Mouse (Mus musculus): Measurements from ENCODE around the gene H2afy. TPM values are rescaled to one million over a fixed set of nuclear protein-coding genes. Genes with fewer than 3 reads are reported as not detected.

H2afy gene
- polyA plus RNA-seq, 1 experiment from 2014 or later: 440 TPM

DNA sequence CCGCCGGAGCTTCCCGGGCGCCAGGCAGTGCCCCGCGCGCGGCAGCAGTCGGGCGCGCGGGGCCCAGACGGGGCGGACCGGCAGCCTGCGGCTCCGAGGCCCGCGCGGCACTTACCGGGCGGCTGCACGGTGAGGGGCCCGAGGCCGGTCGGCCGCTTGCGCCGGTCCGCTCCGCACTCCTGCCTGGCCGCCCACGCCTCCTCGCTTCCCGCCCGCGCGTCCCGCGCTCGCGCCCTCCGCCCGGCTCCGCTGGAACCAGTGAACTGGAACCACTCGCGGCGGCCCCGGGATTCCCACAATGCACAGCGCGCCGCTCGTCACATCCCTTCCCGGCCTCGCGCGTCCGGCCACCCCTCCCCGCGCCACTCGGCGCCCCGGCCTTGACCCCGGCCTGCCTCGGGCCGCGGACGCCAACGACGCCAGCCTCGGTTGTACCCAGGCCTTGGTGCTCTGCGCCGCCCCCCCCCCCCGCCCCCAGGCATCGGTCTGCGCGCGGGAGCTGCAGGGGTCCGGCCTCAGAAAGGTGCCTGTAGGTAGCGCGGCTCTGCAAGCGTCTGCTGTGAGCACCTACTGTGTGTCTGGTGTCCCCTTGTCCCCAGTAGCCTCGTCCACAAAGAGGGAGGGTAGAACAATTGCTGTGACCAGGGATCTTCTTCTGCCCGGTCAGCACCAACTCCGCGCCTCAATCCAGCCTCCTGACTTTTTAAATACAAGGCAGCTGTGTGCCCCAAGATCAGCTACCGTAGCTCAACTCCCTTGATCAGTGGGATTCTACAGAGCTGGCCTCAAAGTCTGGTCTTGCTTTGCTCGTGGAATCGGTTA, 719 bp downstream of the H2afy start:
- H3K9me3 ChIP-seq (ENCODE audit: control insufficient read depth, low read length): no peaks in the 10 kb centered on the region
- peak overlapping the region; percentile 68 for H3K4me2 ChIP-seq (replicated peaks; ENCODE audit: low read depth, low read length)
- H3K27me3 ChIP-seq (ENCODE audit: control insufficient read depth, insufficient read depth, low read length): no peaks in the 10 kb centered on the region
- peak; percentile 85 for ATAC-seq (ENCODE audit: low FRiP score, low TSS enrichment)
- 2% methylated on average over 65 of the region's 89 CpGs for WGBS
- H3K36me3 ChIP-seq (ENCODE audit: control insufficient read depth, insufficient read depth, low read length): no peaks in the 10 kb centered on the region; the same call in 1 of the 2 replicates
- H3K4me1 ChIP-seq (ENCODE audit: control insufficient read depth, insufficient read depth, low read length): peaks cover 26% of the 10 kb centered on the region
- peak overlapping the region; percentile 94 for H3K9ac ChIP-seq (ENCODE audit: low read depth, low read length)
- peak overlapping the region; percentile 91 for H3K4me3 ChIP-seq (ENCODE audit: low read length)
- H3K27ac ChIP-seq (ENCODE audit: low read depth, low read length): peak overlapping the region; percentile 89

DNA sequence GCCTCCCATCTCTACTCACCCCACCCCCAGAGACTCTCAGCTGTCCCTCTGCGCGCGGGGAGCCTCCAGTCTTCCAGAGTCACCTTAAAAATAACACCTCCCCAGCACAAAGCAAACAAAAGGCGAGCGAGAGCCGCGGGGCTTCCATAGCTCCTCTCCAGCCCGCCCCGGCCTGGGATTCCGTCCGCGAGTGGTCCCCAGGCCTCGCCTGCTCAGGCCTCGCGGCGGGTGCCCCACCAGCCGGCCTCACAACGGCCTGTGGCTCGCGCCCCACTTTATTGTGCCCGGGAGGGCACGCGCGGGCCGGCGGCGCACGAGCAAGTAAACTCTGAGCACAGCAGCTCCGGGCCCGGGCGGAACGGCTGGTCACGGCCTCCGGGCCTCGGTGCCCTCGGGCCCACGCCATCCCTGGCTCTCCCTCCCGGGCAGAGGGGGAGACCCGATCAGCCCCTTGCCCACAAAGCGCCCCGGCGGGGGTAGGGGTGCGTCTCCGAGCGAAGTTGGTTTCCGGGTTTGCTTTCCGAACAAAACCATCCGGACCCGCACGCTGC, 1.5 kb downstream of the H2afy start:
- Histone ChIP-seq H3K27ac (ENCODE audit: low read depth, low read length) (peak overlapping the region; percentile 89), H3K36me3 (ENCODE audit: control insufficient read depth, insufficient read depth, low read length) (no peaks in the 10 kb centered on the region; the same call in 1 of the 2 replicates), H3K4me3 (ENCODE audit: low read length) (peak overlapping the region; percentile 91), H3K27me3 (ENCODE audit: control insufficient read depth, insufficient read depth, low read length) (no peaks in the 10 kb centered on the region), H3K4me1 (ENCODE audit: control insufficient read depth, insufficient read depth, low read length) (peaks cover 26% of the 10 kb centered on the region), H3K9ac (ENCODE audit: low read depth, low read length) (peak overlapping the region; percentile 94), H3K9me3 (ENCODE audit: control insufficient read depth, low read length) (no peaks in the 10 kb centered on the region), H3K4me2 (replicated peaks; ENCODE audit: low read depth, low read length) (peak overlapping the region; percentile 68)
- ATAC-seq (ENCODE audit: low FRiP score, low TSS enrichment): peak; percentile 55
- under 1% methylated on average over 47 of the region's 50 CpGs for WGBS

DNA sequence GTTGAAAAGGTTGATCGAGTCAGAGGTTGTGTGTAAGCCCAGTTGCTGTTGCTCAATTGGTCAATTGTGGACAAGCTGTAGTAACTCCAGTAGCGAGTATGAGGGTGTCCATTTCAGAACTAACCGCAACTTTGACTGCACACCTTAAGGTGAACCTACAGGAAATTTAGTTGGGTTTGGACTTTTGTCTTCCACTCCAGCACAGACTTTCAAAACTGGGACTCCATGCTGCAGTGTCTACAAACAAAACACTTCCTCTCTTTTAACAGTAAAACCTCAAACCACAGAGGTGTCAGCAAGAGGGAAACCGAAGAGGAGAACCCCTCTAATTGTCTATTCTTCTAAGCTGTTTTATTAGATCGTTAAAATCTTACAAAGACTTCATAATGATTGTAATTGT, 2.1 kb downstream of the H2afy start:
- 24% methylated on average over 5 of the region's 5 CpGs for WGBS
- no peak for ATAC-seq (ENCODE audit: low FRiP score, low TSS enrichment)
- no peaks in the 10 kb centered on the region for H3K9me3 ChIP-seq (ENCODE audit: control insufficient read depth, low read length)
- peak overlapping the region; percentile 94 for H3K9ac ChIP-seq (ENCODE audit: low read depth, low read length)
- H3K4me2 ChIP-seq (replicated peaks; ENCODE audit: low read depth, low read length): peak overlapping the region; percentile 68
- H3K36me3 ChIP-seq (ENCODE audit: control insufficient read depth, insufficient read depth, low read length): no peaks in the 10 kb centered on the region; the same call in 1 of the 2 replicates
- peak overlapping the region; percentile 91 for H3K4me3 ChIP-seq (ENCODE audit: low read length)
- peaks cover 26% of the 10 kb centered on the region for H3K4me1 ChIP-seq (ENCODE audit: control insufficient read depth, insufficient read depth, low read length)
- no peak overlapping the region for H3K27ac ChIP-seq (ENCODE audit: low read depth, low read length)
- H3K27me3 ChIP-seq (ENCODE audit: control insufficient read depth, insufficient read depth, low read length): no peaks in the 10 kb centered on the region

DNA sequence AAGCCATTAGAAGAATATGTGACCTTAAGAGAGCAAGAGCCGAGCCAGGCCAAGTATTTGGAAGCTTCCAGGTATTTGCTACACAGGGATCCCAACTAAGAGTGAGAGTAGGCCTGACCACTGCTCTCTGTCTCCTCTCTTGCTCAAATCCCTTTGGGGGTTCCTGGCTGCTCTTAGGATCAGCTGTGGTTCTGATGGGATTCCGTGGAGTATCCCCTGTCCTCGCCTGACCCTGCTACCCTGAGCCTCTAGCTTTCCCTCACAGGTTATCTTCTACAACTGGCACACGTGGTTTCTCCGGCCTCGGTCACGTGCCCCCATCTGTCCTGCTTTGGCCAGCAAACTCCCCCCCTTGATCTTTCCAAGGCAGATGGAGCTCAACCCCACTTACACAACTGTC, 3.2 kb downstream of the H2afy start:
- WGBS: 74% methylated on average over 7 of the region's 7 CpGs
- Histone ChIP-seq H3K36me3 (ENCODE audit: control insufficient read depth, insufficient read depth, low read length) (peaks cover 6% of the 10 kb centered on the region; the same call in 1 of the 2 replicates), H3K4me2 (replicated peaks; ENCODE audit: low read depth, low read length) (peak overlapping the region; percentile 68; the same call in 1 of the 2 replicates), H3K9ac (ENCODE audit: low read depth, low read length) (peak overlapping the region; percentile 40), H3K4me3 (ENCODE audit: low read length) (no peak overlapping the region), H3K27ac (ENCODE audit: low read depth, low read length) (no peak overlapping the region), H3K27me3 (ENCODE audit: control insufficient read depth, insufficient read depth, low read length) (no peaks in the 10 kb centered on the region), H3K9me3 (ENCODE audit: control insufficient read depth, low read length) (no peaks in the 10 kb centered on the region), H3K4me1 (ENCODE audit: control insufficient read depth, insufficient read depth, low read length) (peaks cover 26% of the 10 kb centered on the region)
- ATAC-seq (ENCODE audit: low FRiP score, low TSS enrichment): no peak

DNA sequence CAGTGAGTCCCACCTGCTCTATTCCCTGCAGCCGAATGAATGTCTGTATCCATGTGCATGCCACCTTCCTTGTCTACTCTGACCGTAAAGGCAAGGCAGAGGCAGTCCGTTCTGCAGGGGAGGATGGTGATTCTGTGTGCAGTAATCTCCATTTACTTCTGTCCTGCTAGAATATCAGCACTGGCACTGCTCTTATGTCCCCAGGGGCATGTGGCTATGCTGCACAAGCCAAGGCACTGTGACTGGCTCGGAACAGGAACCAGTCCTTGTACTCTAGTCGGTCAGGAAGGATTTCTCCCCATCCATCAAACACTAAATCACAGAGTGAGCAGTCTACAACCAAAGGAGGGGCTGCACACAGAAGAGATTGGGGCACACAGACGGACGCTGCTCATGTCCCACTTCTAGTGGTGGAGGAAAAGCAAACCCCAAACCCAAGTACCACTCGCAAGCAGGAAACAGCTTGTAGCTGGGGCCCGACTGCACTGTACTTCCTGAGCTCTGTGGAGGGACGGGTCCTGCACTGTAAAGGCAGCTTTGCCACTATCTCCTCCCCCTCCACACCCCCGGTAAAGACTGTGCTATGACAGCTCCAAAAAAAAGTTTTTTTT, 3.7 kb downstream of the H2afy start:
- 58% methylated on average over 11 of the region's 11 CpGs for WGBS
- Histone ChIP-seq H3K36me3 (ENCODE audit: control insufficient read depth, insufficient read depth, low read length) (peaks cover 10% of the 10 kb centered on the region), H3K4me2 (replicated peaks; ENCODE audit: low read depth, low read length) (0 out of 2 replicates have a peak overlapping the region, but pooled peaks have one; percentile 68), H3K4me1 (ENCODE audit: control insufficient read depth, insufficient read depth, low read length) (peaks cover 26% of the 10 kb centered on the region), H3K9ac (ENCODE audit: low read depth, low read length) (no peak overlapping the region), H3K27ac (ENCODE audit: low read depth, low read length) (no peak overlapping the region), H3K9me3 (ENCODE audit: control insufficient read depth, low read length) (no peaks in the 10 kb centered on the region), H3K27me3 (ENCODE audit: control insufficient read depth, insufficient read depth, low read length) (no peaks in the 10 kb centered on the region), H3K4me3 (ENCODE audit: low read length) (no peak overlapping the region)
- no peak for ATAC-seq (ENCODE audit: low FRiP score, low TSS enrichment)

DNA sequence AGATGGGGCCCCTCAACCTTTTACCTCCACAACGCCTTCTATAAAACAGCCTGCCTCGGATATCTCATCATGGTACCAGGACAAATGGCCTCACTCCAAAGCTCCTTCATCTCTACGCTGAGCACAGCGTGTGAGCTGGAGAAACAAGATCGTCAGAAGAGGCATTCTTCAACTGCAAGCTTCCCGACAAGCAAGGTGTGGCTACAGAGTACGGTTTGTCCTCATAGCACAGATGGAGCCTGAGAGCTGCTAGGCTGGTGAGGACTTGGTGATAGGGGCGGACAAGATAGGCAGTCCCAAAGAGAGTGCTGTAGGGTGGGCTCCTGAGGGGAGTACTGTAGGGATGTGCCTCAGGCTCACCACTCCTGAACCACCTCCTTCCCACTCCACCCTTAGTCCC, 5.6 kb downstream of the H2afy start:
- Histone ChIP-seq H3K9me3 (ENCODE audit: control insufficient read depth, low read length) (no peaks in the 10 kb centered on the region), H3K4me3 (ENCODE audit: low read length) (no peak overlapping the region), H3K36me3 (ENCODE audit: control insufficient read depth, insufficient read depth, low read length) (peaks cover 29% of the 10 kb centered on the region), H3K4me2 (replicated peaks; ENCODE audit: low read depth, low read length) (no peak overlapping the region), H3K9ac (ENCODE audit: low read depth, low read length) (no peak overlapping the region), H3K27me3 (ENCODE audit: control insufficient read depth, insufficient read depth, low read length) (no peaks in the 10 kb centered on the region), H3K27ac (ENCODE audit: low read depth, low read length) (no peak overlapping the region), H3K4me1 (ENCODE audit: control insufficient read depth, insufficient read depth, low read length) (peaks cover 19% of the 10 kb centered on the region)
- 41% methylated on average over 8 of the region's 8 CpGs for WGBS
- no peak for ATAC-seq (ENCODE audit: low FRiP score, low TSS enrichment)

DNA sequence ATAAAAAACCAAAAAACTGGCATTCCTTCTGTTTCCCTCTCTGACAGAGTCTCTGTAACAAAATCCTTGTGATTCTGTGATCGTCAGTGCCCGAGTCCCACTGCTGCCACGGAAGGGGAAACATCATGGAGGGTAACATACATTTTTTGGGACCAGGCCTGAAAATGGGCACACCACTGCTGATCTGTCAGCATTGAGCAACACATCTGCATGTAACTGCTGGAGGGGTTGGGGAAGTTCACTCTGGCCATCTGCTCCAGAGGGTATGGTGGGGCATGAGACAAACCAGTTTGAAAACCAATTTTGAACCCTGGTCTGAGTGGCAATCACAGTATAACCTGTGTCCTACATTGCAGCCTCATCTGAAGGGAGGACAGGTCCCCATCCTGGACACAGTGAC, 6.6 kb downstream of the H2afy start:
- peaks cover 19% of the 10 kb centered on the region for H3K4me1 ChIP-seq (ENCODE audit: control insufficient read depth, insufficient read depth, low read length)
- H3K9ac ChIP-seq (ENCODE audit: low read depth, low read length): no peak overlapping the region
- no peak overlapping the region for H3K4me2 ChIP-seq (replicated peaks; ENCODE audit: low read depth, low read length)
- no peaks in the 10 kb centered on the region for H3K9me3 ChIP-seq (ENCODE audit: control insufficient read depth, low read length)
- H3K27ac ChIP-seq (ENCODE audit: low read depth, low read length): no peak overlapping the region
- H3K36me3 ChIP-seq (ENCODE audit: control insufficient read depth, insufficient read depth, low read length): peaks cover 39% of the 10 kb centered on the region
- 85% methylated on average over 3 of the region's 3 CpGs for WGBS
- H3K27me3 ChIP-seq (ENCODE audit: control insufficient read depth, insufficient read depth, low read length): no peaks in the 10 kb centered on the region
- H3K4me3 ChIP-seq (ENCODE audit: low read length): no peak overlapping the region
- no peak for ATAC-seq (ENCODE audit: low FRiP score, low TSS enrichment)

DNA sequence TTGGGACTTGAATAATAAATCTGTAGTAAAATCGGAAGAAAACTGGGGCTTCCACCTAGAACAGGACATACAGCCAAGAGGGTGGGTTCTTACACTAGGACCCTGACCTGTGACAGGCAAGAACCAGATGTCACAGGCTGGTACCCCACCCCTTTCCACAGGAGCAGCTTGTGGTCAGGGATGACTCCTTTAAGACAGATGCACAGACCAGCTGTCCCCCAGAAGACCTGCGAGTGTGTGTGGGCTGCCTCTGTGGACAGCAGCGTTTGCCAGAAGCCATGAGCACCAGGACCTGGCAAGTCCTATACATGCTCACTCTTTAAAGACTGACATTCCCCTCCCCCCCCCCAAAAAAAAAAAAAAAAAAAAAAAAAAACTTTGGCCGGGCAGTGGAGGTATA, 7.1 kb downstream of the H2afy start:
- 83% methylated on average over 4 of the region's 4 CpGs for WGBS
- peaks cover 43% of the 10 kb centered on the region for H3K36me3 ChIP-seq (ENCODE audit: control insufficient read depth, insufficient read depth, low read length)
- peaks cover 19% of the 10 kb centered on the region for H3K4me1 ChIP-seq (ENCODE audit: control insufficient read depth, insufficient read depth, low read length)
- no peak for ATAC-seq (ENCODE audit: low FRiP score, low TSS enrichment)
- H3K27ac ChIP-seq (ENCODE audit: low read depth, low read length): no peak overlapping the region
- H3K9ac ChIP-seq (ENCODE audit: low read depth, low read length): no peak overlapping the region
- no peaks in the 10 kb centered on the region for H3K9me3 ChIP-seq (ENCODE audit: control insufficient read depth, low read length)
- H3K4me2 ChIP-seq (replicated peaks; ENCODE audit: low read depth, low read length): no peak overlapping the region
- no peak overlapping the region for H3K4me3 ChIP-seq (ENCODE audit: low read length)
- no peaks in the 10 kb centered on the region for H3K27me3 ChIP-seq (ENCODE audit: control insufficient read depth, insufficient read depth, low read length)

DNA sequence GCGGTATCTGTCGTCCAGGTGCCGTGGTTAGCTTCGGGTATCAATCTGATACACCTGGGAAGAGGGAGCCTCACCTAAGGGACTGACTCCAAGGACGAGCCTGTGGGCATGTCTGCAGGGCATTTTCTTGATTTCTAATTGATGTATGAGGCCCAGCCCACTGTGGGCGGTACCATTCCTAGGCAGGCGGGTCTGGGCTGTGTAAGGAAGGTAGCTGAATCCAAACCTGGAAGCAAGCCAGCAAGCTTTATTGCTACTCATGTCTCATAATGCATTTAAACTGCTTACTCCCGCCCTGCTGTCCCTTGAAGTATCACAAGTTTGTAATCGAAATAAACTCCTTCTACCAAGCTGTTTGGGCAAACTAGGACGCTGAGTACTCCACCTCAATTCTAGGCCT, 10.5 kb downstream of the H2afy start:
- no peak for ATAC-seq (ENCODE audit: low FRiP score, low TSS enrichment)
- Histone ChIP-seq H3K9ac (ENCODE audit: low read depth, low read length) (no peak overlapping the region), H3K4me2 (replicated peaks; ENCODE audit: low read depth, low read length) (no peak overlapping the region), H3K4me1 (ENCODE audit: control insufficient read depth, insufficient read depth, low read length) (no peaks in the 10 kb centered on the region), H3K27ac (ENCODE audit: low read depth, low read length) (no peak overlapping the region), H3K4me3 (ENCODE audit: low read length) (no peak overlapping the region), H3K27me3 (ENCODE audit: control insufficient read depth, insufficient read depth, low read length) (no peaks in the 10 kb centered on the region), H3K36me3 (ENCODE audit: control insufficient read depth, insufficient read depth, low read length) (peaks cover 62% of the 10 kb centered on the region), H3K9me3 (ENCODE audit: control insufficient read depth, low read length) (no peaks in the 10 kb centered on the region)
- 93% methylated on average over 10 of the region's 10 CpGs for WGBS

Data from kidney, embryonic 14.5 days (tissue).